Mouse (Mus musculus) forebrain, embryonic 14.5 days (tissue): ENCODE results near the gene Gm8082. TPM values are rescaled to one million over a fixed set of nuclear protein-coding genes. Genes with fewer than 3 reads are reported as not detected.
"Not testable (repeated sequence)": the region's sequence is repeated elsewhere in the genome, so short reads cannot be mapped to it uniquely, and the experiment has no call there.

Experiments
- ATAC-seq: fragments of 200-750 bp; cut with Nextera tagmentation; 2 replicates; pipeline ENCODE4 v1.8.0; 2017; ENCODE audit warnings: mild to moderate bottlenecking, moderate library complexity
- DNase-seq: peaks from one replicate; pipeline ENCODE4 v3.0.0-alpha.2; 2015; ENCODE audit warnings: low spot score
- H3K27ac ChIP-seq: fragments of 300-500 bp; sonication (generic); 2 replicates; pipeline ENCODE4 v1.5.1; 2014; ENCODE audit warnings: low read depth, mild to moderate bottlenecking, control low read depth, low read length, moderate library complexity
- H3K27me3 ChIP-seq: fragments of 300-500 bp; sonication (generic); replicated peaks from 2 replicates; pipeline ENCODE4 v1.6.1; 2014; ENCODE audit warnings: low read length, control low read depth, mixed read lengths; ENCODE audit not compliant: control insufficient read depth, insufficient read depth
- H3K36me3 ChIP-seq: fragments of 300-500 bp; sonication (generic); 2 replicates; pipeline ENCODE4 v1.6.1; 2014; ENCODE audit warnings: low read length, control low read depth; ENCODE audit not compliant: control insufficient read depth, insufficient read depth
- H3K4me1 ChIP-seq: fragments of 300-500 bp; sonication (generic); 2 replicates; pipeline ENCODE4 v1.6.1; 2014; ENCODE audit warnings: antibody characterized with exemption, low read length, control low read depth; ENCODE audit not compliant: control insufficient read depth, insufficient read depth
- H3K4me2 ChIP-seq: fragments of 300-500 bp; sonication (generic); 2 replicates; pipeline ENCODE4 v1.6.1; 2014; ENCODE audit warnings: mild to moderate bottlenecking, control low read depth, low read length
- H3K4me3 ChIP-seq: fragments of 300-500 bp; sonication (generic); 2 replicates; pipeline ENCODE4 v1.5.1; 2014; ENCODE audit warnings: low read depth, low read length, control low read depth
- H3K9ac ChIP-seq: fragments of 300-500 bp; sonication (generic); 2 replicates; pipeline ENCODE4 v1.6.1; 2014; ENCODE audit warnings: mild to moderate bottlenecking, low read length, control low read depth, moderate library complexity
- H3K9me3 ChIP-seq: fragments of 300-500 bp; sonication (generic); replicated peaks from 2 replicates; pipeline ENCODE4 v1.6.1; 2016; ENCODE audit warnings: low read length, control low read depth, mixed read lengths; ENCODE audit not compliant: control insufficient read depth
- WGBS: fragments of 180-500 bp; shearing (Covaris S2); extraction: QIAGEN DNeasy Blood & Tissue Kit; methylation state at CpG from one replicate; pipeline ENCODE4 v1.1.7; 2014; 5-methylcytosine and 5-hydroxymethylcytosine counted together
- polyA plus RNA-seq: library from polyadenylated mRNA; unstranded; fragments of >200 nt; fragmentation: Nextera tagmentation; extraction: Ambion mirVana; gene quantifications from 2 replicates; pipeline ENCODE4 v1.2.1, GENCODE M21; 2014

The Gm8082 gene
- polyA plus RNA-seq: not detected in 2 replicates

DNA sequence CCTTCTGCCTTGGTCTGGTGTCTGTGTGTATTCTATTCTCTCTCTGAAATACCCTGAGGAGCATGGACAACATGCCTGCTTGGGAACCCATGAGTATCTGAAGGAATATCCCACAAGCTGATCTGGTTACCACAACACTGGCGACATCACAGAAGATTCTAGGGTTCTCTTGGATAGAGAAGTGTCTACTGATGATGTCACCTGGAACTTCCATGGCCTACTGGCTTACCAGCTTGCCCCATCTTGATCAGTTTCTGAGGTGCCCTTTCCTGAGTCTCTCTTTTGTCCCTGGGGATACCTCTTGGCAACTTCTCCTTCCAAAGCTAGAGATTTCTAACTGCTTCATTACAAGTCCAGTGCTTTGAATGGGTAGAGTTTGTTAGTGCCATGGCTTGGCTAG is at the start of gene Gm8082:
Gene Gm8082, minus strand, starts transcription at position 101 of the 400 bp plus-strand sequence.
- not testable (repeated sequence) for DNase-seq, H3K9ac ChIP-seq, H3K4me2 ChIP-seq, H3K27ac ChIP-seq, ATAC-seq, H3K36me3 ChIP-seq, H3K4me1 ChIP-seq, H3K4me3 ChIP-seq, H3K27me3 ChIP-seq, H3K9me3 ChIP-seq
- WGBS: no CpG with 5 or more reads among the region's 1 CpGs

DNA sequence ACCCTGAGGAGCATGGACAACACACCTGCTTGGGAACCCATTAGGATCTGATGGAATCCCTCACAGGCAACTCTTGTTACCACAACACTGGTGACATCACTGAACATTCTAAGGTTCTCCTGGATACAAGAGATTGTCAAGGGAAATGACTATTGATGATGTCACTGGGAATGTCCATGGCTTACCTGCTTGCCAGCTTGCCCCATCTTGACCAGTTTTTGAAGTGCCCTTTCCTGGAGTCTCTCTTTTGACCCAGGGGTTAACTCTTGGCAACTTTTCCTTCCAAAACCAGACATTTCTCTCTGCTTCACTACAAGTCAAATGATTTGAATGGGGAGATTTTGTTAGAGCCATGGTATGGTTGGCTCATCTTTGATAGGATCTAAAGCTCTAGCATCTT is 22.1 kb upstream of the Gm8082 start, which contains the start of gene Gm10376:
Gene Gm10376, minus strand, starts transcription at position 101 of the 400 bp plus-strand sequence.
- H3K27ac ChIP-seq, H3K9ac ChIP-seq, H3K4me2 ChIP-seq, H3K4me1 ChIP-seq, H3K4me3 ChIP-seq, DNase-seq, ATAC-seq, H3K27me3 ChIP-seq, H3K9me3 ChIP-seq, H3K36me3 ChIP-seq: not testable (repeated sequence)

Other genes starting within 250 kb of the Gm8082 start
- not detected in 2 replicates for gene Gm3015, start 224.8 kb downstream of the Gm8082 start, polyA plus RNA-seq
- gene Gm10377, start 195.6 kb downstream of the Gm8082 start, polyA plus RNA-seq: not detected in 2 replicates
- not detected in 2 replicates for gene Gm21977, start 140.1 kb downstream of the Gm8082 start, polyA plus RNA-seq
- not detected in 2 replicates for gene Gm10376, start 22.0 kb upstream of the Gm8082 start, polyA plus RNA-seq
- gene Gm8094, start 83.0 kb upstream of the Gm8082 start, polyA plus RNA-seq: not detected in 2 replicates
- gene Gm8104, start 107.0 kb upstream of the Gm8082 start, polyA plus RNA-seq: not detected in 2 replicates
- not detected in 2 replicates for gene Gm7233, start 186.2 kb upstream of the Gm8082 start, polyA plus RNA-seq
- not detected in 2 replicates for gene Gm8122, start 241.7 kb upstream of the Gm8082 start, polyA plus RNA-seq